Mouse (Mus musculus): Measurements from ENCODE around the gene Tmem26. TPM values are rescaled to one million over a fixed set of nuclear protein-coding genes. Genes with fewer than 3 reads are reported as not detected.
"Not testable (repeated sequence)": the region's sequence is repeated elsewhere in the genome, so short reads cannot be mapped to it uniquely, and the experiment has no call there.

Gene Tmem26
- total RNA-seq, 1 experiment: 0.09 TPM

- TF ChIP-seq CHD2 (IDR thresholded peaks at IDR 0.05; ENCODE audit: low read depth, low read length) (no peak), HCFC1 (IDR thresholded peaks at IDR 0.05; ENCODE audit: borderline replicate concordance, insufficient read depth, low read length) (no peak), MAFK (IDR thresholded peaks at IDR 0.05; ENCODE audit: insufficient read depth, low read depth, low read length) (no peak), ZNF384 (IDR thresholded peaks at IDR 0.05; ENCODE audit: low read depth, low read length) (no peak), ZC3H11A (IDR thresholded peaks at IDR 0.05; ENCODE audit: borderline replicate concordance, low read depth, low read length) (no peak)
- in situ Hi-C loops (cut with MboI; ENCODE audit: low sequenced_read_pairs in 2 of 2, unreplicated experiment in 2 of 2): no loop called here
Observed at GRCm38 (mm10) chr10:68727464-68727863, 4.0 kb downstream of the Tmem26 start.

GRCm38 (mm10) chr10:68735621-68736020 lies 12.2 kb downstream of the Tmem26 start:
- no peaks in the 10 kb centered on the region for H3K36me3 ChIP-seq (ENCODE audit: control insufficient read depth, insufficient read depth, low read length, poor library complexity, severe bottlenecking)
- H3K4me3 ChIP-seq (ENCODE audit: insufficient read depth in 1 of 2, low read depth in 1 of 2, low read length in 2 of 2, poor library complexity in 1 of 2, severe bottlenecking in 1 of 2): no peak overlapping the region
- DNase-seq (ENCODE audit: low read depth, low spot score): no peak
- no peak overlapping the region for H3K27ac ChIP-seq (ENCODE audit: insufficient read depth, low read depth, low read length, poor library complexity, severe bottlenecking)
- TF ChIP-seq ZNF384 (IDR thresholded peaks at IDR 0.05; ENCODE audit: low read depth, low read length) (no peak), HCFC1 (IDR thresholded peaks at IDR 0.05; ENCODE audit: borderline replicate concordance, insufficient read depth, low read length) (no peak), ZC3H11A (IDR thresholded peaks at IDR 0.05; ENCODE audit: borderline replicate concordance, low read depth, low read length) (no peak), MAFK (IDR thresholded peaks at IDR 0.05; ENCODE audit: insufficient read depth, low read depth, low read length) (no peak), CHD2 (IDR thresholded peaks at IDR 0.05; ENCODE audit: low read depth, low read length) (no peak)
- no peak overlapping the region for H3K9ac ChIP-seq (ENCODE audit: insufficient read depth, low read depth, low read length, poor library complexity, severe bottlenecking)
- no peaks in the 10 kb centered on the region for H3K4me1 ChIP-seq (ENCODE audit: control insufficient read depth in 2 of 2, insufficient read depth in 2 of 2, low read length in 2 of 2, poor library complexity in 1 of 2)
- H3K9me3 ChIP-seq (ENCODE audit: control insufficient read depth, insufficient read depth, low read depth, low read length): no peaks in the 10 kb centered on the region
- in situ Hi-C loops (cut with MboI; ENCODE audit: low sequenced_read_pairs in 2 of 2, unreplicated experiment in 2 of 2): no loop called here

More at GRCm38 (mm10) chr10:68727464-68727863, 4.0 kb downstream of the Tmem26 start:
- H3K27ac ChIP-seq (ENCODE audit: insufficient read depth, low read depth, low read length, poor library complexity, severe bottlenecking): no peak overlapping the region
- no peaks in the 10 kb centered on the region for H3K9me3 ChIP-seq (ENCODE audit: control insufficient read depth, insufficient read depth, low read depth, low read length)
- no peak overlapping the region for H3K4me3 ChIP-seq (ENCODE audit: insufficient read depth in 1 of 2, low read depth in 1 of 2, low read length in 2 of 2, poor library complexity in 1 of 2, severe bottlenecking in 1 of 2)
- H3K36me3 ChIP-seq (ENCODE audit: control insufficient read depth, insufficient read depth, low read length, poor library complexity, severe bottlenecking): no peaks in the 10 kb centered on the region
- no peak overlapping the region for H3K9ac ChIP-seq (ENCODE audit: insufficient read depth, low read depth, low read length, poor library complexity, severe bottlenecking)
- no peak for DNase-seq (ENCODE audit: low read depth, low spot score)
- peaks cover 0 to 2% of the 10 kb centered on the region in 2 experiments; a peak in 1 of 4 replicates for H3K4me1 ChIP-seq (ENCODE audit: control insufficient read depth in 2 of 2, insufficient read depth in 2 of 2, low read length in 2 of 2, poor library complexity in 1 of 2)

- Histone ChIP-seq H3K36me3 (ENCODE audit: control insufficient read depth, insufficient read depth, low read length, poor library complexity, severe bottlenecking) (no peaks in the 10 kb centered on the region), H3K9ac (ENCODE audit: insufficient read depth, low read depth, low read length, poor library complexity, severe bottlenecking) (no peak overlapping the region), H3K4me3 (ENCODE audit: insufficient read depth in 1 of 2, low read depth in 1 of 2, low read length in 2 of 2, poor library complexity in 1 of 2, severe bottlenecking in 1 of 2) (no peak overlapping the region), H3K4me1 (ENCODE audit: control insufficient read depth in 2 of 2, insufficient read depth in 2 of 2, low read length in 2 of 2, poor library complexity in 1 of 2) (no peaks in the 10 kb centered on the region), H3K9me3 (ENCODE audit: control insufficient read depth, insufficient read depth, low read depth, low read length) (no peaks in the 10 kb centered on the region), H3K27ac (ENCODE audit: insufficient read depth, low read depth, low read length, poor library complexity, severe bottlenecking) (no peak overlapping the region)
- DNase-seq (ENCODE audit: low read depth, low spot score): no peak
- in situ Hi-C loops (cut with MboI; ENCODE audit: low sequenced_read_pairs in 2 of 2, unreplicated experiment in 2 of 2): no loop called here
- TF ChIP-seq ZNF384 (IDR thresholded peaks at IDR 0.05; ENCODE audit: low read depth, low read length): no peak
- TF ChIP-seq ZC3H11A (IDR thresholded peaks at IDR 0.05; ENCODE audit: borderline replicate concordance, low read depth, low read length): no peak
- no peak for TF ChIP-seq MAFK (IDR thresholded peaks at IDR 0.05; ENCODE audit: insufficient read depth, low read depth, low read length)
- TF ChIP-seq CHD2 (IDR thresholded peaks at IDR 0.05; ENCODE audit: low read depth, low read length): no peak
- no peak for TF ChIP-seq HCFC1 (IDR thresholded peaks at IDR 0.05; ENCODE audit: borderline replicate concordance, insufficient read depth, low read length)
Observed at GRCm38 (mm10) chr10:68737391-68737790, 13.9 kb downstream of the Tmem26 start.

GRCm38 (mm10) chr10:68738981-68739380 lies 15.5 kb downstream of the Tmem26 start:
- in situ Hi-C loops (cut with MboI; ENCODE audit: low sequenced_read_pairs in 2 of 2, unreplicated experiment in 2 of 2); H3K4me3 ChIP-seq (ENCODE audit: insufficient read depth in 1 of 2, low read depth in 1 of 2, low read length in 2 of 2, poor library complexity in 1 of 2, severe bottlenecking in 1 of 2): not testable (repeated sequence)

GRCm38 (mm10) chr10:68740251-68740650 lies 16.8 kb downstream of the Tmem26 start:
- no peak overlapping the region for H3K9ac ChIP-seq (ENCODE audit: insufficient read depth, low read depth, low read length, poor library complexity, severe bottlenecking)
- no peak overlapping the region for H3K4me3 ChIP-seq (ENCODE audit: insufficient read depth in 1 of 2, low read depth in 1 of 2, low read length in 2 of 2, poor library complexity in 1 of 2, severe bottlenecking in 1 of 2)
- no peak for DNase-seq (ENCODE audit: low read depth, low spot score)
- no peaks in the 10 kb centered on the region for H3K36me3 ChIP-seq (ENCODE audit: control insufficient read depth, insufficient read depth, low read length, poor library complexity, severe bottlenecking)
- TF ChIP-seq ZNF384 (IDR thresholded peaks at IDR 0.05; ENCODE audit: low read depth, low read length) (no peak), CHD2 (IDR thresholded peaks at IDR 0.05; ENCODE audit: low read depth, low read length) (no peak), ZC3H11A (IDR thresholded peaks at IDR 0.05; ENCODE audit: borderline replicate concordance, low read depth, low read length) (no peak), HCFC1 (IDR thresholded peaks at IDR 0.05; ENCODE audit: borderline replicate concordance, insufficient read depth, low read length) (no peak), MAFK (IDR thresholded peaks at IDR 0.05; ENCODE audit: insufficient read depth, low read depth, low read length) (no peak)
- no peak overlapping the region for H3K27ac ChIP-seq (ENCODE audit: insufficient read depth, low read depth, low read length, poor library complexity, severe bottlenecking)
- H3K9me3 ChIP-seq (ENCODE audit: control insufficient read depth, insufficient read depth, low read depth, low read length): no peaks in the 10 kb centered on the region
- H3K4me1 ChIP-seq (ENCODE audit: control insufficient read depth in 2 of 2, insufficient read depth in 2 of 2, low read length in 2 of 2, poor library complexity in 1 of 2): no peaks in the 10 kb centered on the region
- in situ Hi-C loops (cut with MboI; ENCODE audit: low sequenced_read_pairs in 2 of 2, unreplicated experiment in 2 of 2): no loop called here

More at GRCm38 (mm10) chr10:68738981-68739380, 15.5 kb downstream of the Tmem26 start:
- H3K9me3 ChIP-seq (ENCODE audit: control insufficient read depth, insufficient read depth, low read depth, low read length); H3K36me3 ChIP-seq (ENCODE audit: control insufficient read depth, insufficient read depth, low read length, poor library complexity, severe bottlenecking); H3K27ac ChIP-seq (ENCODE audit: insufficient read depth, low read depth, low read length, poor library complexity, severe bottlenecking); H3K4me1 ChIP-seq (ENCODE audit: control insufficient read depth in 2 of 2, insufficient read depth in 2 of 2, low read length in 2 of 2, poor library complexity in 1 of 2); H3K9ac ChIP-seq (ENCODE audit: insufficient read depth, low read depth, low read length, poor library complexity, severe bottlenecking); DNase-seq (ENCODE audit: low read depth, low spot score): not testable (repeated sequence)

Measured in ES-E14 (cell line).